Mouse (Mus musculus): Measurements from ENCODE around the gene Olfr430. TPM values are rescaled to one million over a fixed set of nuclear protein-coding genes. Genes with fewer than 3 reads are reported as not detected.

Gene Olfr430
- polyA plus RNA-seq, 1 experiment from 2014 or later = not detected

DNA sequence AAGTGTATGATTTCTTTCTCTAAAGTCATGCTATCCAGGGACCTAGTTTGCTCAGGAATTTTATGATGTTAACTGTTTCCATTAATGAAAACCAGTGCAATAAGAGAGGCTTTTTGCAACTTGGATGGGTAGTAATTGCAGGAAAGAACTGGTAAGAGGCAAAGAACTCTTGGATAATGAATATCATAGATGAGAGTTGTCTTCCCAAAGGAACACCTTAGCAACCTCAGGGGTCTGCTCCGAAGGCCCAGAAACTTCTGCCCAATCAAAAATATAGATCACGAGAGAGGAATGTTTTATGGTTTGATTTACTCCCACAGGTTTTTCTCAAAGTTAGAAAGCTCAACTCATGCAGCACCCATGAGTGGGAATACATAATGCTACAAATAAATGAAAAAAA is 17.6 kb downstream of the Olfr430 start, which contains the start of gene Olfr429:
Gene Olfr429 (plus strand): TSS at position 301 of the 400 bp plus-strand sequence.
- Histone ChIP-seq H3K36me3 (ENCODE audit: inconsistent target) (no peaks in the 10 kb centered on the region), H3K4me3 (ENCODE audit: inconsistent target) (no peak within 1 kb of the TSS), H3K79me2 (ENCODE audit: inconsistent target) (no peaks in the 10 kb centered on the region), H3K27ac (no peak within 1 kb of the TSS)
- 90% methylated on average over 2 of the region's 2 CpGs for WGBS (ENCODE audit: missing documents)

DNA sequence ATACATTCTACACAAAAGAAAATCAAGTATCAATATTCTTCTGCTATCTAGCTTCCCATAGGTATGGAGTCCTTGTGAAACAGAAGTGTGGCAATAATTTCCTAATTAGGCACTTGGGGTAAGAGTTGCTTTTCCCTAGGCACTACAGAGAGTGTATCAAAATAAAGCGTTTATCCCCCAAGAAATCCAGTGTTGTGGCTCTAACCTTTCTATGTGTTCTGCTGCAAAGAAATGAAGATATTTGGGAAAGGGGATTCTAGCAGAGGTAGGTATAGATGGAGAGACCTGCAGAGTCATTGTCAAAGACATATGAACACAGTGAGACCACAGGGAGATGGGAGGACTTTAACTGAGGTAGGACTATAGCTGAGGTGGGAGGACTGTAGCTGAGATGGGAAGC is 30.2 kb downstream of the Olfr430 start, which contains the start of gene Olfr427:
Gene Olfr427 (plus strand): TSS at position 301 of the 400 bp plus-strand sequence.
- Histone ChIP-seq H3K4me3 (ENCODE audit: inconsistent target) (no peak within 1 kb of the TSS), H3K36me3 (ENCODE audit: inconsistent target) (no peaks in the 10 kb centered on the region), H3K79me2 (ENCODE audit: inconsistent target) (no peaks in the 10 kb centered on the region), H3K27ac (no peak within 1 kb of the TSS)
- 100% methylated on average over 1 of the region's 1 CpGs for WGBS (ENCODE audit: missing documents)

DNA sequence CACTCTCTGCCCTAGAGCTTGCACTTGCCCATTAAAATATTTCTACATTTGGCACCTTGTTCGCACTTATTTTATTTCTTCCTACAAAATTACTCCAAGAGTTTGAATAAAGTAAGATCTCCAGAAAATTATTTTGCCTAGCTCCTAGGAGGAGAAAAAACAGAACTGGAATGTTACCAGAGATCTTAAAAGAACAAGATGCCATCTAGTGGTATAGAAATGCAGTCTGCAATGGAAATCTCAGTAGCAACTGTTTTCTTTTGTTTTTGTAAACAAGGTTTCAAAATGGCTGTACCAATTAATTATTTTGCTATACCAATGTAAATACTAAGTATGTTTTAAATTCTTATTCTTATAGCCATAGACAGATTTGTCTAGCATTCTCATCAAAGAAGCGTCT is 37.3 kb downstream of the Olfr430 start:
- Histone ChIP-seq H3K79me2 (ENCODE audit: inconsistent target) (no peaks in the 10 kb centered on the region), H3K27ac (no peak overlapping the region), H3K4me3 (ENCODE audit: inconsistent target) (no peak overlapping the region), H3K36me3 (ENCODE audit: inconsistent target) (no peaks in the 10 kb centered on the region)
- WGBS (ENCODE audit: missing documents) = 72% methylated on average over 2 of the region's 2 CpGs

DNA sequence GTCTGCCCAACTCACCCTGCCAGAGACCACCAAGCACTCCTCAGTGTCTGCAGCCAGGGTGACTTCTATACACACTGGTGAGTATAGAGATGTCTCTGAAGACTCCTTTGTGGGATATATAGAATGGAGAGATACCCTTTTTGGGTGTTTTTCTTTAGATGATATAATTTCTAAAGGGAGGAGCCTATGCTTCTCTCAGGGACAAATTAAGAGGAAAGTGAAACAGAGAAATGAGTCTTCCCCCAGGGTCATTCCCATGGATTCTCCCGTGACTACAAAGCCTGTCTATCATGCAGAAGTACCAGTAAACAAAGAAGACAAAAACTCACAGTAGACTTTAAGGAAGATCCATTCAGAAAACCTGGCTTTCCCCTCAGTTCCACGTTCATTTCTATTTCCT is 54.7 kb downstream of the Olfr430 start, which contains the start of gene Olfr231:
Gene Olfr231 (minus strand): TSS at position 101 of the 400 bp plus-strand sequence.
- no peak within 1 kb of the TSS for H3K27ac ChIP-seq
- H3K79me2 ChIP-seq (ENCODE audit: inconsistent target) = no peaks in the 10 kb centered on the region
- WGBS (ENCODE audit: missing documents) = 90% methylated on average over 2 of the region's 2 CpGs
- no peak within 1 kb of the TSS for H3K4me3 ChIP-seq (ENCODE audit: inconsistent target)
- no peaks in the 10 kb centered on the region for H3K36me3 ChIP-seq (ENCODE audit: inconsistent target)

Other genes starting within 250 kb of the Olfr430 start
- 272 to 390 TPM (median 361 TPM) in 3 replicates for gene Ifi211, start 153.6 kb upstream of the Olfr430 start, polyA plus RNA-seq (2018)
- 117 to 429 TPM (median 360 TPM) in 3 replicates for gene Mndal, start 124.1 kb upstream of the Olfr430 start, polyA plus RNA-seq (2018)
- gene Ifi203, start 123.9 kb upstream of the Olfr430 start, polyA plus RNA-seq (2018) = 62.5 to 252 TPM (median 140 TPM) in 3 replicates
- gene Ifi202b, start 83.9 kb upstream of the Olfr430 start, polyA plus RNA-seq (2018) = not detected in 3 replicates
- gene Ifi205, start 34.8 kb upstream of the Olfr430 start, polyA plus RNA-seq (2018) = 33.0 to 58.3 TPM (median 40.1 TPM) in 3 replicates
- gene Olfr433, start 25.9 kb upstream of the Olfr430 start, polyA plus RNA-seq (2018) = 0.04 to 0.13 TPM (median 0.12 TPM) in 3 replicates
- not detected in 3 replicates for gene Olfr432, start 17.4 kb upstream of the Olfr430 start, polyA plus RNA-seq (2018)
- gene Olfr429, start 17.7 kb downstream of the Olfr430 start, polyA plus RNA-seq (2018) = not detected in 3 replicates
- not detected in 3 replicates for gene Olfr427, start 30.3 kb downstream of the Olfr430 start, polyA plus RNA-seq (2018)
- not detected in 3 replicates for gene Olfr231, start 54.6 kb downstream of the Olfr430 start, polyA plus RNA-seq (2018)
- gene Olfr424, start 64.9 kb downstream of the Olfr430 start, polyA plus RNA-seq (2018) = not detected in 3 replicates
- gene Olfr420, start 89.0 kb downstream of the Olfr430 start, polyA plus RNA-seq (2018) = not detected in 3 replicates
- 0.16 to 0.19 TPM in 2 of 3 replicates, not detected in the other for gene Spta1, start 106.2 kb downstream of the Olfr430 start, polyA plus RNA-seq (2018)
- gene Olfr419, start 185.5 kb downstream of the Olfr430 start, polyA plus RNA-seq (2018) = not detected in 3 replicates

Data from macrophage (primary cell).